Mouse (Mus musculus) heart, adult 2 months (tissue): ENCODE measurements at regions not wholly inside any gene's neighbourhood (a gene's known extent, or its start where the extent isn't known, plus 50 kb on each side); places are given as distances from the start of the nearest gene placed in this dataset.

Experiments
- CTCF ChIP-seq: fragments of 200-600 bp; IDR thresholded peaks from 2 replicates; pipeline ENCODE4 v1.8.1; 2022; ENCODE audit warnings: antibody characterized with exemption, mild to moderate bottlenecking, moderate library complexity
- POLR2A ChIP-seq: fragments of 200-500 bp; IDR thresholded peaks from 2 replicates; pipeline ENCODE4 v1.6.1; 2011; ENCODE audit warnings: mild to moderate bottlenecking, low read depth, low read length, control low read depth; ENCODE audit not compliant: insufficient read depth

GRCm38 (mm10) chr4:39815620-39816019, 327.3 kb upstream of the Aco1 start:
- TF ChIP-seq POLR2A (no peak), CTCF (no peak)
